In genomic region chr17:10334481-10334880, GRCm38 (mm10) we compare ENCODE assay signal across 9 mouse cellular contexts. TPM values are rescaled to one million over a fixed set of nuclear protein-coding genes. Genes with fewer than 3 reads are reported as not detected.
A peak's percentile ranks its signal among the peaks of the same experiment; 100 is the strongest.
DNase-seq lines count a peak whose midpoint lies in the region; ATAC-seq lines count a peak whose summit lies in the region.
"Had no signal": no experiment of that assay in that cellular context is flagged by ENCODE, and none has a peak within 500 bp of the region (broad histone marks: within the 10 kb centered on the region; RNA-seq: fewer than 3 reads in every experiment).

No protein-coding gene starts in this region.

- 25% methylated on average over 1 of the region's 1 CpGs for WGBS in heart, embryonic 15.5 days
- WGBS in hindbrain, embryonic 14.5 days = 12% methylated on average over 1 of the region's 1 CpGs
- WGBS in midbrain, embryonic 12.5 days = 8% methylated on average over 1 of the region's 1 CpGs

- ATAC-seq in heart, embryonic 15.5 days (replicated peaks; ENCODE audit: insufficient number of reproducible peaks, insufficient read depth, low FRiP score, low read depth) = peak; percentile 16; the same call in 1 of the 2 replicates
- no peak for ATAC-seq in hindbrain, embryonic 14.5 days (ENCODE audit: low FRiP score)
- ATAC-seq in midbrain, embryonic 12.5 days (ENCODE audit: low FRiP score, low read depth) = peak; percentile 2; the same call in 1 of the 2 replicates

- H3K4me1 ChIP-seq in heart, embryonic 15.5 days (replicated peaks) = peaks cover 32% of the 10 kb centered on the region
- H3K4me1 ChIP-seq in hindbrain, embryonic 14.5 days (replicated peaks; ENCODE audit: control insufficient read depth, insufficient read depth, low read length) = peaks cover 13% of the 10 kb centered on the region
- H3K4me1 ChIP-seq in midbrain, embryonic 12.5 days = peaks cover 40% of the 10 kb centered on the region

- peak overlapping the region; percentile 50 for H3K4me3 ChIP-seq in heart, embryonic 15.5 days
- peak overlapping the region; percentile 33 for H3K4me3 ChIP-seq in hindbrain, embryonic 14.5 days (replicated peaks; ENCODE audit: low read length)
- H3K4me3 ChIP-seq in midbrain, embryonic 12.5 days = peak overlapping the region; percentile 37

- H3K9me3 ChIP-seq in heart, embryonic 15.5 days (replicated peaks) = no peaks in the 10 kb centered on the region
- no peaks in the 10 kb centered on the region for H3K9me3 ChIP-seq in hindbrain, embryonic 14.5 days (ENCODE audit: control insufficient read depth, low read length)
- no peaks in the 10 kb centered on the region for H3K9me3 ChIP-seq in midbrain, embryonic 12.5 days
- H3K9me3 ChIP-seq: G1E had no signal

- no peak for DNase-seq in heart, postnatal 25 days (ENCODE audit: low spot score)
- DNase-seq in embryo, embryonic 10.5 days (ENCODE audit: low spot score) = peak; percentile 69
- DNase-seq in hindbrain, embryonic 14.5 days (ENCODE audit: low spot score) = no peak
- no peak for DNase-seq in left cerebral cortex, postnatal 25 days (ENCODE audit: low spot score in 2 of 2)
- DNase-seq in left cerebral cortex, postnatal 10 days (ENCODE audit: extremely low spot score in 1 of 2, low spot score in 2 of 2) = no peak
- no peak for DNase-seq in spleen, adult 12 weeks (ENCODE audit: low spot score)

- peak overlapping the region; percentile 79 for H3K4me2 ChIP-seq in heart, embryonic 15.5 days
- H3K4me2 ChIP-seq in hindbrain, embryonic 14.5 days (replicated peaks) = peak overlapping the region; percentile 70
- peak overlapping the region; percentile 58 for H3K4me2 ChIP-seq in midbrain, embryonic 12.5 days (replicated peaks)

- peak overlapping the region; percentile 64 for H3K9ac ChIP-seq in heart, embryonic 15.5 days
- peak overlapping the region; percentile 68 for H3K9ac ChIP-seq in hindbrain, embryonic 14.5 days
- H3K9ac ChIP-seq in midbrain, embryonic 12.5 days (replicated peaks) = peak overlapping the region; percentile 56

- intact Hi-C loops in heart, postnatal 25 days (cut with DNase I) = loop anchor here (2.0 kb wide), 1 partner anchor 14 kb away; no protein-coding TSS in a partner anchor
- intact Hi-C loops in left cerebral cortex, postnatal 25 days (cut with DNase I) = loop anchor here (2.0 to 10.0 kb wide), 2 partner anchors 60 to 500 kb away; no protein-coding TSS in a partner anchor
- intact Hi-C loops in left cerebral cortex, postnatal 10 days (cut with DNase I) = no loop called here

- H3K36me3 ChIP-seq in heart, embryonic 15.5 days = no peaks in the 10 kb centered on the region
- H3K36me3 ChIP-seq in hindbrain, embryonic 14.5 days (replicated peaks; ENCODE audit: control insufficient read depth, insufficient read depth) = no peaks in the 10 kb centered on the region
- 0 out of 2 replicates have a peak, but pooled peaks cover 4% of the 10 kb centered on the region for H3K36me3 ChIP-seq in midbrain, embryonic 12.5 days
- H3K36me3 ChIP-seq: G1E had no signal

- no peaks in the 10 kb centered on the region for H3K27me3 ChIP-seq in heart, embryonic 15.5 days
- no peaks in the 10 kb centered on the region for H3K27me3 ChIP-seq in hindbrain, embryonic 14.5 days (ENCODE audit: control insufficient read depth, insufficient read depth, low read length)
- H3K27me3 ChIP-seq in midbrain, embryonic 12.5 days = no peaks in the 10 kb centered on the region

- H3K27ac ChIP-seq in heart, embryonic 15.5 days = peak overlapping the region; percentile 94
- H3K27ac ChIP-seq in hindbrain, embryonic 14.5 days = peak overlapping the region; percentile 89
- H3K27ac ChIP-seq in midbrain, embryonic 12.5 days (replicated peaks) = peak overlapping the region; percentile 96

RNA-seq across cellular contexts. Expression of gene Qk, which starts 14.8 kb away (rescaled TPM):
- polyA plus RNA-seq in heart, embryonic 15.5 days (2015; fragmentation: Nextera tagmentation; extraction: Ambion mirVana) = 34.3 and 43.3 TPM in 2 replicates
- total RNA-seq in heart, postnatal 25 days (2021) = 100 to 1,000 TPM; 444 to 447 TPM
- polyA plus RNA-seq in hindbrain, embryonic 14.5 days (2014; fragmentation: Nextera tagmentation; extraction: Ambion mirVana) = 59.4 and 63.8 TPM in 2 replicates
- 44.7 and 45.9 TPM in 2 replicates for polyA plus RNA-seq in midbrain, embryonic 12.5 days (2016; fragmentation: Nextera tagmentation; extraction: Ambion mirVana)
- 100 to 1,000 TPM; 357 to 388 TPM for total RNA-seq in left cerebral cortex, postnatal 25 days (2021)
- 100 to 1,000 TPM; 295 to 297 TPM for total RNA-seq in left cerebral cortex, postnatal 10 days (2021)
